Comparison of ENCODE assay signal across 10 mouse cellular contexts in genomic region chr8:54079601-54080000, GRCm38 (mm10). TPM values are rescaled to one million over a fixed set of nuclear protein-coding genes. Genes with fewer than 3 reads are reported as not detected.
DNase-seq lines count a peak whose midpoint lies in the region; ATAC-seq and TF ChIP-seq lines count a peak whose summit lies in the region.
"Had no signal": no experiment of that assay in that cellular context is flagged by ENCODE, and none has a peak within 500 bp of the region (broad histone marks: within the 10 kb centered on the region; RNA-seq: fewer than 3 reads in every experiment).

No protein-coding gene starts in this region.

- no peak overlapping the region for H3K9ac ChIP-seq in kidney, embryonic 16.5 days (replicated peaks; ENCODE audit: low read length)
- no peak overlapping the region for H3K9ac ChIP-seq in heart, embryonic 16.5 days (ENCODE audit: low read length)
- H3K9ac ChIP-seq: embryonic facial prominence, embryonic 15.5 days; midbrain, embryonic 15.5 days had no signal

- ATAC-seq in kidney, embryonic 16.5 days (ENCODE audit: low FRiP score, low TSS enrichment), result no peak
- ATAC-seq in heart, embryonic 16.5 days (replicated peaks; ENCODE audit: extremely low read depth, insufficient read depth, low FRiP score), result no peak
- ATAC-seq: midbrain, embryonic 15.5 days had no signal

- H3K4me1 ChIP-seq in kidney, embryonic 16.5 days (ENCODE audit: insufficient read depth, low read length), result peaks cover 16% of the 10 kb centered on the region
- H3K4me1 ChIP-seq in E14TG2a.4 (replicated peaks; ENCODE audit: low read depth, low read length), result peaks cover 45% of the 10 kb centered on the region
- 0 out of 2 replicates have a peak, but pooled peaks cover 6% of the 10 kb centered on the region for H3K4me1 ChIP-seq in heart, embryonic 16.5 days (ENCODE audit: control insufficient read depth, insufficient read depth, low read length)
- H3K4me1 ChIP-seq in thymus, adult 2 months (replicated peaks; ENCODE audit: control insufficient read depth, insufficient read depth, low read length), result peaks cover 3% of the 10 kb centered on the region; the same call in 1 of the 2 replicates
- H3K4me1 ChIP-seq: embryonic facial prominence, embryonic 15.5 days had no signal

- no peaks in the 10 kb centered on the region for H3K9me3 ChIP-seq in kidney, embryonic 16.5 days (ENCODE audit: low read length)
- H3K9me3 ChIP-seq in E14TG2a.4 (ENCODE audit: low read length), result no peaks in the 10 kb centered on the region
- no peaks in the 10 kb centered on the region for H3K9me3 ChIP-seq in heart, embryonic 16.5 days (replicated peaks; ENCODE audit: control insufficient read depth, low read length)
- H3K9me3 ChIP-seq: embryonic facial prominence, embryonic 15.5 days; midbrain, embryonic 15.5 days had no signal

- H3K27ac ChIP-seq in kidney, embryonic 16.5 days (ENCODE audit: low read length), result no peak overlapping the region
- H3K27ac ChIP-seq in heart, embryonic 16.5 days (ENCODE audit: low read length), result peak overlapping the region; percentile 53; the same call in 1 of the 2 replicates
- H3K27ac ChIP-seq in thymus, adult 2 months (ENCODE audit: control insufficient read depth, insufficient read depth, low read length), result no peak overlapping the region
- H3K27ac ChIP-seq: embryonic facial prominence, embryonic 15.5 days; midbrain, embryonic 15.5 days had no signal

- DNase-seq in adrenal gland, adult 2 months, result peak; percentile 14
- no peak for DNase-seq in adrenal gland, adult 18-20 months (ENCODE audit: low spot score in 2 of 2)
- peak; percentile 19 for DNase-seq in kidney, adult 9 months
- no peak for DNase-seq in T-cell, adult 2 months (ENCODE audit: low spot score)
- DNase-seq in thymus, adult 2 months, result no peak

- no peak overlapping the region for H3K4me3 ChIP-seq in kidney, embryonic 16.5 days (ENCODE audit: low read length)
- peak overlapping the region; percentile 91; the same call in 1 of the 2 replicates for H3K4me3 ChIP-seq in E14TG2a.4 (replicated peaks; ENCODE audit: low read length)
- no peak overlapping the region for H3K4me3 ChIP-seq in heart, embryonic 16.5 days (ENCODE audit: low read length)
- H3K4me3 ChIP-seq in thymus, adult 2 months (ENCODE audit: control insufficient read depth, insufficient read depth, low read length), result no peak overlapping the region
- H3K4me3 ChIP-seq: midbrain, embryonic 15.5 days had no signal

- TF ChIP-seq POLR2A in thymus, adult 2 months (IDR thresholded peaks at IDR 0.05; ENCODE audit: control insufficient read depth, extremely low read depth, insufficient read depth, low read length, poor library complexity), result no peak

- no peak overlapping the region for H3K4me2 ChIP-seq in kidney, embryonic 16.5 days (replicated peaks; ENCODE audit: low read depth, low read length)
- H3K4me2 ChIP-seq in heart, embryonic 16.5 days (ENCODE audit: low read depth, low read length), result no peak overlapping the region; the same call in 1 of the 2 replicates
- H3K4me2 ChIP-seq: midbrain, embryonic 15.5 days had no signal

- H3K36me3 ChIP-seq in kidney, embryonic 16.5 days (ENCODE audit: insufficient read depth, low read length), result no peaks in the 10 kb centered on the region
- H3K36me3 ChIP-seq in E14TG2a.4 (ENCODE audit: insufficient read depth, low read length), result peaks cover 14% of the 10 kb centered on the region
- no peaks in the 10 kb centered on the region for H3K36me3 ChIP-seq in heart, embryonic 16.5 days (ENCODE audit: control insufficient read depth, insufficient read depth)
- H3K36me3 ChIP-seq in thymus, adult 2 months (ENCODE audit: control insufficient read depth, insufficient read depth, low read length), result no peaks in the 10 kb centered on the region
- H3K36me3 ChIP-seq: embryonic facial prominence, embryonic 15.5 days; midbrain, embryonic 15.5 days had no signal

- TF ChIP-seq CTCF in E14TG2a.4 (conservative IDR thresholded peaks at IDR 0.05; ENCODE audit: low read length), result peak; percentile 21; the same call in 1 of the 2 replicates
- no peak for TF ChIP-seq CTCF in thymus, adult 2 months (IDR thresholded peaks at IDR 0.05; ENCODE audit: borderline replicate concordance, control insufficient read depth, extremely low read depth, insufficient read depth, low read length, poor library complexity)

- H3K27me3 ChIP-seq in kidney, embryonic 16.5 days (ENCODE audit: insufficient read depth, low read length), result no peaks in the 10 kb centered on the region; the same call in 1 of the 2 replicates
- H3K27me3 ChIP-seq in E14TG2a.4 (ENCODE audit: insufficient read depth, low read length), result no peaks in the 10 kb centered on the region
- no peaks in the 10 kb centered on the region for H3K27me3 ChIP-seq in heart, embryonic 16.5 days (ENCODE audit: control insufficient read depth, insufficient read depth, low read length)
- peaks cover 10% of the 10 kb centered on the region; the same call in 1 of the 2 replicates for H3K27me3 ChIP-seq in thymus, adult 2 months (ENCODE audit: control insufficient read depth, insufficient read depth, low read length)
- H3K27me3 ChIP-seq: embryonic facial prominence, embryonic 15.5 days; midbrain, embryonic 15.5 days had no signal

RNA-seq across cellular contexts. Expression of gene Vegfc, which starts 2.2 kb away (rescaled TPM):
- total RNA-seq in adrenal gland, adult 2 months (2021), result 1 to 10 TPM; 2.9 to 4.5 TPM
- 6.0 and 6.8 TPM in 2 replicates for polyA plus RNA-seq in adrenal gland, adult 2 months (2012; rRNA removed)
- total RNA-seq in adrenal gland, adult 18-20 months (2021), result 1 to 10 TPM; 2.1 to 5.2 TPM
- 4.9 and 6.9 TPM in 2 replicates for polyA plus RNA-seq in kidney, embryonic 16.5 days (2015; fragmentation: Nextera tagmentation; extraction: Ambion mirVana)
- polyA plus RNA-seq in heart, embryonic 16.5 days (2015; fragmentation: Nextera tagmentation; extraction: Ambion mirVana), result 7.0 and 9.6 TPM in 2 replicates
- 1.1 and 1.2 TPM in 2 replicates for polyA plus RNA-seq in thymus, adult 2 months (2012; rRNA removed)

Comparison
In these comparisons a context has a peak if more than half of its experiments do, and no peak if none do; other contexts are left out.
1. DNase-seq: peak in adrenal gland, adult 2 months (single experiment) and kidney, adult 9 months (single experiment); none in adrenal gland, adult 18-20 months (0 of 2), T-cell, adult 2 months (single experiment) and thymus, adult 2 months (single experiment).